Mouse (Mus musculus): ENCODE measurements around the gene Anks1. TPM values are rescaled to one million over a fixed set of nuclear protein-coding genes. Genes with fewer than 3 reads are reported as not detected.

The Anks1 gene
- polyA plus RNA-seq, 1 experiment = 19.1 TPM

GRCm38 (mm10) chr17:27907512-27908205 lies 1.4 kb upstream of the Anks1 start:
- Histone ChIP-seq H3K4me3 (replicated peaks) (peak overlapping the region; percentile 97), H3K4me1 (peaks cover 39% of the 10 kb centered on the region), H3K27me3 (replicated peaks) (no peaks in the 10 kb centered on the region), H3K9me3 (no peaks in the 10 kb centered on the region), H3K36me3 (replicated peaks; ENCODE audit: low read length) (peaks cover 25% of the 10 kb centered on the region)
- TF ChIP-seq FLI1 (IDR thresholded peaks at IDR 0.05; ENCODE audit: low read length) (no peak), GATA1 (IDR thresholded peaks at IDR 0.05; ENCODE audit: borderline replicate concordance, low read length) (no peak)

- H3K36me3 ChIP-seq (replicated peaks; ENCODE audit: low read length) = peaks cover 24% of the 10 kb centered on the region
- no peaks in the 10 kb centered on the region for H3K27me3 ChIP-seq (replicated peaks)
- TF ChIP-seq GATA1 (IDR thresholded peaks at IDR 0.05; ENCODE audit: borderline replicate concordance, low read length) = no peak
- no peak for TF ChIP-seq FLI1 (IDR thresholded peaks at IDR 0.05; ENCODE audit: low read length)
- peak overlapping the region; percentile 97 for H3K4me3 ChIP-seq (replicated peaks)
- peaks cover 39% of the 10 kb centered on the region for H3K4me1 ChIP-seq
- no peaks in the 10 kb centered on the region for H3K9me3 ChIP-seq
These were observed 759 bp upstream of the Anks1 start for GRCm38 (mm10) chr17:27908206-27908887.

- Histone ChIP-seq H3K36me3 (replicated peaks; ENCODE audit: low read length) (peaks cover 22% of the 10 kb centered on the region), H3K4me3 (replicated peaks) (peak within 1 kb of the TSS; percentile 97), H3K27me3 (replicated peaks) (no peaks in the 10 kb centered on the region), H3K4me1 (peaks cover 43% of the 10 kb centered on the region), H3K9me3 (no peaks in the 10 kb centered on the region)
- TF ChIP-seq GATA1 (IDR thresholded peaks at IDR 0.05; ENCODE audit: borderline replicate concordance, low read length) (no peak), FLI1 (IDR thresholded peaks at IDR 0.05; ENCODE audit: low read length) (no peak)
These were observed 755 bp downstream of the Anks1 start, which contains the start of gene Taf11 for GRCm38 (mm10) chr17:27909622-27910500. Taf11 (minus strand) TSS chr17:27909844.

GRCm38 (mm10) chr17:27911371-27911770 lies 2.3 kb downstream of the Anks1 start:
- Histone ChIP-seq H3K4me1 (peaks cover 39% of the 10 kb centered on the region), H3K9me3 (no peaks in the 10 kb centered on the region), H3K27me3 (replicated peaks) (no peaks in the 10 kb centered on the region), H3K36me3 (replicated peaks; ENCODE audit: low read length) (peaks cover 16% of the 10 kb centered on the region), H3K4me3 (replicated peaks) (peak overlapping the region; percentile 46)
- TF ChIP-seq GATA1 (IDR thresholded peaks at IDR 0.05; ENCODE audit: borderline replicate concordance, low read length) = no peak

- Histone ChIP-seq H3K9me3 (no peaks in the 10 kb centered on the region), H3K36me3 (replicated peaks; ENCODE audit: low read length) (peaks cover 16% of the 10 kb centered on the region), H3K4me1 (peaks cover 45% of the 10 kb centered on the region), H3K27me3 (replicated peaks) (no peaks in the 10 kb centered on the region), H3K4me3 (replicated peaks) (no peak overlapping the region)
- TF ChIP-seq FLI1 (IDR thresholded peaks at IDR 0.05; ENCODE audit: low read length) (no peak), GATA1 (IDR thresholded peaks at IDR 0.05; ENCODE audit: borderline replicate concordance, low read length) (no peak)
These were observed 5.6 kb downstream of the Anks1 start for GRCm38 (mm10) chr17:27914742-27915141.

GRCm38 (mm10) chr17:27916366-27916765 lies 7.3 kb downstream of the Anks1 start:
- peaks cover 19% of the 10 kb centered on the region for H3K36me3 ChIP-seq (replicated peaks; ENCODE audit: low read length)
- TF ChIP-seq FLI1 (IDR thresholded peaks at IDR 0.05; ENCODE audit: low read length) (no peak), GATA1 (IDR thresholded peaks at IDR 0.05; ENCODE audit: borderline replicate concordance, low read length) (no peak)
- no peaks in the 10 kb centered on the region for H3K9me3 ChIP-seq
- no peak overlapping the region for H3K4me3 ChIP-seq (replicated peaks)
- no peaks in the 10 kb centered on the region for H3K27me3 ChIP-seq (replicated peaks)
- peaks cover 44% of the 10 kb centered on the region for H3K4me1 ChIP-seq

GRCm38 (mm10) chr17:27920676-27921075 lies 11.6 kb downstream of the Anks1 start:
- H3K4me3 ChIP-seq (replicated peaks) = no peak overlapping the region
- H3K4me1 ChIP-seq = peaks cover 54% of the 10 kb centered on the region
- peaks cover 3% of the 10 kb centered on the region for H3K36me3 ChIP-seq (replicated peaks; ENCODE audit: low read length)
- no peaks in the 10 kb centered on the region for H3K9me3 ChIP-seq
- TF ChIP-seq FLI1 (IDR thresholded peaks at IDR 0.05; ENCODE audit: low read length) = no peak
- no peaks in the 10 kb centered on the region for H3K27me3 ChIP-seq (replicated peaks)

- Histone ChIP-seq H3K36me3 (replicated peaks; ENCODE audit: low read length) (peaks cover 3% of the 10 kb centered on the region), H3K4me3 (replicated peaks) (no peak overlapping the region), H3K9me3 (no peaks in the 10 kb centered on the region), H3K27me3 (replicated peaks) (peaks cover 2% of the 10 kb centered on the region), H3K4me1 (peaks cover 61% of the 10 kb centered on the region)
- TF ChIP-seq GATA1 (IDR thresholded peaks at IDR 0.05; ENCODE audit: borderline replicate concordance, low read length) (no peak), FLI1 (IDR thresholded peaks at IDR 0.05; ENCODE audit: low read length) (no peak)
These were observed 13.1 kb downstream of the Anks1 start for GRCm38 (mm10) chr17:27922174-27922712.

GRCm38 (mm10) chr17:27925054-27925453 lies 15.9 kb downstream of the Anks1 start:
- peaks cover 8% of the 10 kb centered on the region for H3K36me3 ChIP-seq (replicated peaks; ENCODE audit: low read length)
- TF ChIP-seq FLI1 (IDR thresholded peaks at IDR 0.05; ENCODE audit: low read length) (no peak), GATA1 (IDR thresholded peaks at IDR 0.05; ENCODE audit: borderline replicate concordance, low read length) (no peak)
- peaks cover 2% of the 10 kb centered on the region for H3K27me3 ChIP-seq (replicated peaks)
- H3K4me3 ChIP-seq (replicated peaks) = no peak overlapping the region
- H3K9me3 ChIP-seq = no peaks in the 10 kb centered on the region
- peaks cover 50% of the 10 kb centered on the region for H3K4me1 ChIP-seq

All from megakaryocyte, embryonic 14.5 days (primary cell).